2 mouse cellular contexts compared by ENCODE assay signal in genomic region chr2:167613335-167613734, GRCm38 (mm10). TPM values are rescaled to one million over a fixed set of nuclear protein-coding genes. Genes with fewer than 3 reads are reported as not detected.
"Had no signal": no experiment of that assay in that cellular context is flagged by ENCODE, and none has a peak within 500 bp of the region (broad histone marks: within the 10 kb centered on the region; RNA-seq: fewer than 3 reads in every experiment).

No protein-coding gene starts in this region.

RNA-seq across cellular contexts. Expression of gene Gm20431, which starts 48.0 kb away (rescaled TPM):
- polyA plus RNA-seq: large intestine, adult 2 months; neural tube, embryonic 11.5 days had no signal
